Mouse (Mus musculus) heart, postnatal 0 days (tissue): ENCODE results near the gene Nedd1. TPM values are rescaled to one million over a fixed set of nuclear protein-coding genes. Genes with fewer than 3 reads are reported as not detected.

ENCODE experiments used
- ATAC-seq: fragments of 200-750 bp; cut with Nextera tagmentation; 2 replicates; pipeline ENCODE4 v1.8.0; 2017; ENCODE audit warnings: low read depth, moderate number of reproducible peaks, moderate library complexity; ENCODE audit not compliant: insufficient read depth
- DNase-seq: peaks from one replicate; pipeline ENCODE4 v3.0.0-alpha.2; 2016; ENCODE audit warnings: low spot score
- H3K27ac ChIP-seq: fragments of 300-500 bp; sonication (generic); 2 replicates; pipeline ENCODE4 v1.5.1; 2014; ENCODE audit warnings: low read depth, mild to moderate bottlenecking
- H3K27me3 ChIP-seq: fragments of 300-500 bp; sonication (generic); 2 replicates; pipeline ENCODE4 v1.6.1; 2014; ENCODE audit warnings: low read length, mixed read lengths; ENCODE audit not compliant: control insufficient read depth, insufficient read depth
- H3K36me3 ChIP-seq: fragments of 300-500 bp; sonication (generic); replicated peaks from 2 replicates; pipeline ENCODE4 v1.6.1; 2014; ENCODE audit warnings: low read length, mixed read lengths; ENCODE audit not compliant: control insufficient read depth, insufficient read depth
- H3K4me1 ChIP-seq: fragments of 300-500 bp; sonication (generic); 2 replicates; pipeline ENCODE4 v1.6.1; 2014; ENCODE audit warnings: antibody characterized with exemption; ENCODE audit not compliant: control insufficient read depth, insufficient read depth
- H3K4me2 ChIP-seq: fragments of 300-500 bp; sonication (generic); 2 replicates; pipeline ENCODE4 v1.6.1; 2014; ENCODE audit warnings: low read depth, mild to moderate bottlenecking, low read length, moderate library complexity
- H3K4me3 ChIP-seq: fragments of 300-500 bp; sonication (generic); 2 replicates; pipeline ENCODE4 v1.5.1; 2014; ENCODE audit warnings: low read depth, low read length
- H3K9ac ChIP-seq: fragments of 300-500 bp; sonication (generic); replicated peaks from 2 replicates; pipeline ENCODE4 v1.6.1; 2014; ENCODE audit warnings: low read depth, low read length, mixed read lengths
- H3K9me3 ChIP-seq: fragments of 300-500 bp; sonication (generic); replicated peaks from 2 replicates; pipeline ENCODE4 v1.6.1; 2016; ENCODE audit warnings: low read length; ENCODE audit not compliant: control insufficient read depth
- CTCF ChIP-seq: IDR thresholded peaks from 2 replicates; pipeline ENCODE4 v1.5.1; 2016; ENCODE audit warnings: antibody characterized with exemption, control low read depth, low read depth
- EP300 ChIP-seq: IDR thresholded peaks from 2 replicates; pipeline ENCODE4 v1.6.1; 2016; ENCODE audit warnings: antibody characterized with exemption, low read depth
- WGBS: fragments of 180-500 bp; shearing (Covaris S2); extraction: QIAGEN DNeasy Blood & Tissue Kit; methylation state at CpG from one replicate; pipeline ENCODE4 v1.1.7; 2014; 5-methylcytosine and 5-hydroxymethylcytosine counted together
- polyA plus RNA-seq: library from polyadenylated mRNA; unstranded; fragments of >200 nt; fragmentation: Nextera tagmentation; extraction: Ambion mirVana; gene quantifications from 2 replicates; pipeline ENCODE4 v1.2.1, GENCODE M21; 2015
- total RNA-seq: library from RNA; depleted of rRNA; stranded (reverse); fragments of >200 nt; gene quantifications from 2 replicates; pipeline ENCODE4 v1.2.3, GENCODE M21; 2014; ENCODE audit warnings: low replicate concordance

Gene Nedd1
- total and polyA plus RNA-seq, 2 experiments from 2014 or later = 23.6 to 29.5 TPM

GRCm38 (mm10) chr10:92699032-92699431, 23.2 kb downstream of the Nedd1 start:
- DNase-seq (no peak), ATAC-seq (no peak)
- no peaks in the 10 kb centered on the region for H3K9me3 ChIP-seq
- TF ChIP-seq EP300 = no peak
- no peak for TF ChIP-seq CTCF
- H3K36me3 ChIP-seq = peaks cover 47% of the 10 kb centered on the region
- no peak overlapping the region for H3K4me3 ChIP-seq
- H3K4me2 ChIP-seq = no peak overlapping the region
- H3K27ac ChIP-seq = no peak overlapping the region
- H3K27me3 ChIP-seq = no peaks in the 10 kb centered on the region
- no peaks in the 10 kb centered on the region for H3K4me1 ChIP-seq
- 70% methylated on average over 6 of the region's 6 CpGs for WGBS
- no peak overlapping the region for H3K9ac ChIP-seq

DNA sequence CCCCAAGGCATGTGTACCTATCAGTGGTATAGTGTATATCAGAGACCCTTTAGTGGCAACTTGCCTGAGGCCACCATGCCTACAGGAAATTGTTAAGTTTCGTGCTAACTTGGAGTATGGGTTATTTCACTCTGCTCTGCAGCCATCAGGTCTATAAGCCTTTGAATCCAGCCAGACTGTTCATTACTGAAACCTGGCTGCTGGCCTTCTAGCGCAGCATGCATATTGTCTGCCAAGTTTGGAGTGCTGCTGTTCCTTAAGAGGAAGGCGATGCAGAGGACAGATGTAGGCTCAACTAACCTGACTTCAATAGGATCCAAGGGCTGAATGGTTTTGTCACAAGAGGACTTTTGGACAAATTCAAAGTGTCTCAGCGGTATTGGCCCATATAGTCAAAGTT, 47.2 kb downstream of the Nedd1 start:
- WGBS = 72% methylated on average over 4 of the region's 4 CpGs
- no peak overlapping the region for H3K4me3 ChIP-seq
- H3K27ac ChIP-seq = no peak overlapping the region
- H3K9ac ChIP-seq = no peak overlapping the region
- H3K9me3 ChIP-seq = no peaks in the 10 kb centered on the region
- no peaks in the 10 kb centered on the region for H3K36me3 ChIP-seq
- H3K27me3 ChIP-seq = no peaks in the 10 kb centered on the region
- TF ChIP-seq CTCF (no peak), EP300 (no peak)
- no peak for ATAC-seq
- H3K4me1 ChIP-seq = no peaks in the 10 kb centered on the region
- no peak for DNase-seq
- H3K4me2 ChIP-seq = no peak overlapping the region

GRCm38 (mm10) chr10:92671906-92672305, 50.3 kb downstream of the Nedd1 start:
- ATAC-seq (no peak), DNase-seq (no peak)
- Histone ChIP-seq H3K4me1 (no peaks in the 10 kb centered on the region), H3K36me3 (no peaks in the 10 kb centered on the region), H3K9me3 (no peaks in the 10 kb centered on the region), H3K27me3 (no peaks in the 10 kb centered on the region), H3K27ac (no peak overlapping the region), H3K9ac (no peak overlapping the region), H3K4me3 (no peak overlapping the region), H3K4me2 (no peak overlapping the region)
- WGBS = 82% methylated on average over 4 of the region's 4 CpGs
- TF ChIP-seq EP300 (no peak), CTCF (no peak)

GRCm38 (mm10) chr10:92665287-92665686, 56.9 kb downstream of the Nedd1 start:
- WGBS = 78% methylated on average over 5 of the region's 5 CpGs
- H3K36me3 ChIP-seq = no peaks in the 10 kb centered on the region
- H3K9me3 ChIP-seq = no peaks in the 10 kb centered on the region
- no peak overlapping the region for H3K27ac ChIP-seq
- no peak overlapping the region for H3K4me2 ChIP-seq
- no peaks in the 10 kb centered on the region for H3K4me1 ChIP-seq
- DNase-seq (no peak), ATAC-seq (no peak)
- no peak for TF ChIP-seq EP300
- no peak for TF ChIP-seq CTCF
- H3K27me3 ChIP-seq = no peaks in the 10 kb centered on the region
- H3K9ac ChIP-seq = no peak overlapping the region
- no peak overlapping the region for H3K4me3 ChIP-seq

- Histone ChIP-seq H3K9me3 (no peaks in the 10 kb centered on the region), H3K27ac (no peak overlapping the region), H3K27me3 (no peaks in the 10 kb centered on the region), H3K36me3 (no peaks in the 10 kb centered on the region), H3K9ac (no peak overlapping the region), H3K4me3 (no peak overlapping the region), H3K4me1 (no peaks in the 10 kb centered on the region), H3K4me2 (no peak overlapping the region)
- TF ChIP-seq EP300 = no peak
- TF ChIP-seq CTCF = no peak
- no peak for ATAC-seq
- no peak for DNase-seq
- WGBS = 78% methylated on average over 4 of the region's 4 CpGs
Measured at GRCm38 (mm10) chr10:92653266-92653665, 69.0 kb downstream of the Nedd1 start.

GRCm38 (mm10) chr10:92652399-92652920, 69.8 kb downstream of the Nedd1 start:
- Histone ChIP-seq H3K9ac (no peak overlapping the region), H3K36me3 (no peaks in the 10 kb centered on the region), H3K9me3 (no peaks in the 10 kb centered on the region), H3K27me3 (no peaks in the 10 kb centered on the region), H3K4me3 (no peak overlapping the region), H3K27ac (no peak overlapping the region), H3K4me1 (no peaks in the 10 kb centered on the region), H3K4me2 (no peak overlapping the region)
- DNase-seq = no peak
- 39% methylated on average over 3 of the region's 3 CpGs for WGBS
- TF ChIP-seq EP300 = no peak
- peak; percentile 38; the same call in 1 of the 2 replicates for TF ChIP-seq CTCF
- no peak for ATAC-seq
